Mouse (Mus musculus): ENCODE measurements at regions not wholly inside any gene's neighbourhood (a gene's known extent, or its start where the extent isn't known, plus 50 kb on each side); places are given as distances from the start of the nearest gene placed in this dataset.

DNA sequence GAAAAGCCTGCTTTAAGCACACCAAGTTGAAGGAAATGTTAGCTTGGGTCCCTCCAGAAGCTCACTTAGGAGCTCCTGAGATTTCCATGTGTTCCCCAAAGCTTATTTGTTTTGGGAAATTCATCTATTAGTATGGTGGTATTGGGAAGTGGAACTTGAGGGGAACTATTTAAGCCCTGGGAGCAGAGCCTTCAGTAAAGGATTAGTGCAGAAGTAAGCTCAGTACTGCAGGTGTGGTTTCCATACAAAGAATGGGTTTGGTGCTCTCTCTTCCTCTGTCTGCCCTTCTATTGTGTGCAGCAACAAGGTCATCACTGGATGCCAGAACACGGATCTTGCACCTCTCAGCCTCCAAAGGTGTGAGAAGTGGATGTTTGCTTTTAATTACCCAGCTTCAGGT lies 57.2 kb downstream of the Foxa2 start:
- H3K36me3 ChIP-seq (replicated peaks; ENCODE audit: low read length) = no peaks in the 10 kb centered on the region
- TF ChIP-seq FLI1 (IDR thresholded peaks at IDR 0.05; ENCODE audit: low read length) = no peak
- no peak for TF ChIP-seq GATA1 (IDR thresholded peaks at IDR 0.05; ENCODE audit: borderline replicate concordance, low read length)
- H3K9me3 ChIP-seq = no peaks in the 10 kb centered on the region
- no peaks in the 10 kb centered on the region for H3K4me1 ChIP-seq
- peaks cover 2% of the 10 kb centered on the region for H3K27me3 ChIP-seq (replicated peaks)
- H3K4me3 ChIP-seq (replicated peaks) = no peak overlapping the region

DNA sequence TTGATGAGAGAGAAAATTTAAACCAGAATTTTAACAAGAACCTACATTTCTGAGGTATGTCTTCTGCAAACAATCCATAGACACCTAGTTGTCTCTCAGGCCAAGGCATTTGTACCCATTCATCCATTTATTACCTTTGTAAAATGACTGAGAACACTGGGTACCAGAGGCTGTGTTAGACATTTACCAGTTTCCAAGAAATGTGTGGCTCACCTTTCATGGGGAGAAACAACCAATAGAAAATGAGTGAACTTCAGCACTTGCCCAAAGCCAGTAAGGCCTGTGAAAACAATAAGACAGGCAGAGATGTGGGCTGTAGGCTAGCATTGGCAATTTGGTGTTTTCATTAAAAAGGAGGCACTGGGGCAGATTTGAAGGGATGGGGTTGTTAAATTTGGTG lies 58.2 kb downstream of the Foxa2 start:
- H3K9me3 ChIP-seq = no peaks in the 10 kb centered on the region
- peaks cover 3% of the 10 kb centered on the region for H3K27me3 ChIP-seq (replicated peaks)
- H3K4me3 ChIP-seq (replicated peaks) = no peak overlapping the region
- TF ChIP-seq GATA1 (IDR thresholded peaks at IDR 0.05; ENCODE audit: borderline replicate concordance, low read length) = no peak
- TF ChIP-seq FLI1 (IDR thresholded peaks at IDR 0.05; ENCODE audit: low read length) = no peak
- no peaks in the 10 kb centered on the region for H3K36me3 ChIP-seq (replicated peaks; ENCODE audit: low read length)
- no peaks in the 10 kb centered on the region for H3K4me1 ChIP-seq

DNA sequence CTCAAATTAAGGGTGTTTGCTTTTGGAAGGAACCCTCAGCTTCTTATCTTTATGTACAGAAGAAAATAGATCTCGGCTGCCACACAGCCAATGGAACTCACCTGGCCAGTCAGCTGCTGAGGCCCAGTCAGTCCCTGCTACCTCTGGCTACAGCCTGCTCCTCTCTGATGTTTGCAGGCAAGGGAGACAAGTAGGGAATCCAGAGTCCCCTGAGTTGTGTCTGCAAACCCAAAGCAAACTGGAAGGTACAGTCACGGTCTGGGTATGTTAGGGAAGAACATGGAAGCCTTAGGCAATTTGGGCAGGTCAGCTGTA lies 61.6 kb downstream of the Foxa2 start:
- no peaks in the 10 kb centered on the region for H3K4me1 ChIP-seq
- no peak for TF ChIP-seq FLI1 (IDR thresholded peaks at IDR 0.05; ENCODE audit: low read length)
- TF ChIP-seq GATA1 (IDR thresholded peaks at IDR 0.05; ENCODE audit: borderline replicate concordance, low read length) = no peak
- H3K4me3 ChIP-seq (replicated peaks) = no peak overlapping the region
- no peaks in the 10 kb centered on the region for H3K9me3 ChIP-seq
- H3K36me3 ChIP-seq (replicated peaks; ENCODE audit: low read length) = no peaks in the 10 kb centered on the region
- peaks cover 3% of the 10 kb centered on the region for H3K27me3 ChIP-seq (replicated peaks)

DNA sequence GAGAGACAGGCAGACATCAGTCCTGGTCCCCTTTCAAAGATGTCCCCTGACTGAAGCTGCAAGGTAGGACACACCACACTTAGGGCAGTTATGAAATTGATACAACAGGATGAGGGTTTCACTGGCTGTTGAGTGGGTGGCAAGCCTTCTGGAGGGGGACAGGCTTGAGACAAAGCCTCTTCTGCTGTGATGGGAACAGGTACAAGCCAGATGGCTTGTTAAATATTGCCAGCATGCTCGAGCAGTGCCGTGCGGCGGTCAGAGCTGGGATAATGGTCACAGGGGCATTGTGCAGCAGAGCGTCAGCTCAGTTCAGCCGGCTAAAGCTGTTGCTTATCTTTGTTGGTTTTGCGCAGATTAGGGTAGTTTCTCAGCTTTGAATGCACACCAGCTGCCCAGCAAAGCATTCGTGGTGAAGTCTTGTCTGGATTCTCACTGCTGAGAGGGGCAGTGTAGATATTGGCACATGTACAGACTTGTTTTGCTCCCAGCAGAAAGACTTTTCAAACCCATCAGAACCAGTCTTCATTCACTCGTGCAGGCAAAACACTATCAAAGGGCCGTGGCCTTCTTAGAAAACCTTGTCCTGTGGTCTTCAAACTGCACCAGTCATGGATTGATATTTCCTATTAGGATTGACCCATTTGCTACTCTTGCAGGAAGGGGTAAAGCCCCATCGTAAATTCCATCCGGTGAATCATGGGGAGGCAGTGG lies 62.1 kb downstream of the Foxa2 start:
- H3K27me3 ChIP-seq (replicated peaks) = peaks cover 3% of the 10 kb centered on the region
- H3K36me3 ChIP-seq (replicated peaks; ENCODE audit: low read length) = no peaks in the 10 kb centered on the region
- no peaks in the 10 kb centered on the region for H3K9me3 ChIP-seq
- TF ChIP-seq GATA1 (IDR thresholded peaks at IDR 0.05; ENCODE audit: borderline replicate concordance, low read length) (no peak), FLI1 (IDR thresholded peaks at IDR 0.05; ENCODE audit: low read length) (no peak)
- no peak overlapping the region for H3K4me3 ChIP-seq (replicated peaks)
- no peaks in the 10 kb centered on the region for H3K4me1 ChIP-seq

DNA sequence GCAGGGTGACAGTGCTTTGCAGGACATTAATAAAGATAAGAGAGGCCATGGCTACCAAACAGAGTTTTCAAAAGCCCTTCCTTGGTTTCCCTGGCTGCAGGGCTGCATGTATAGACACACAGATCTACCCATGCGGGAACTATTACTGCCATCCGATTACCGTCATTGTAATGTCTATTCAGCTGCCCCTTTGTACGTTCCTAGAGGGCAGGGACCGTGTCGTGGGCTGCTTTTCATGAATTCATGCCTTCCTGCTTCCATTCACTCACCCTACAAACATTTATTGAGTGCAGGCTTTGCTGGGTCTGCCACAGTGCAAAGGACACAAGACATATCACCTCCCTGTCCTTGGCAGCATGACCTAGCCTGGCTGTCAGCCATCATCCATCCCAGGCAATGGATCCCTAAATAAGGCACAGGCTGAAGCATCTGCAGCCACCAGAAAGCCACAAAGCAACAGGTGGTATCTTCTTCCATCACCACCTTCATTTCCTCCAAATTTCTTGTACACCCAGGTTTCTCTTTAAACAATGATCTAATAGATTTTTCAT lies 65.8 kb downstream of the Foxa2 start:
- no peaks in the 10 kb centered on the region for H3K36me3 ChIP-seq (replicated peaks; ENCODE audit: low read length)
- H3K27me3 ChIP-seq (replicated peaks) = peaks cover 3% of the 10 kb centered on the region
- no peak overlapping the region for H3K4me3 ChIP-seq (replicated peaks)
- no peaks in the 10 kb centered on the region for H3K4me1 ChIP-seq
- H3K9me3 ChIP-seq = no peaks in the 10 kb centered on the region
- no peak for TF ChIP-seq GATA1 (IDR thresholded peaks at IDR 0.05; ENCODE audit: borderline replicate concordance, low read length)
- no peak for TF ChIP-seq FLI1 (IDR thresholded peaks at IDR 0.05; ENCODE audit: low read length)

DNA sequence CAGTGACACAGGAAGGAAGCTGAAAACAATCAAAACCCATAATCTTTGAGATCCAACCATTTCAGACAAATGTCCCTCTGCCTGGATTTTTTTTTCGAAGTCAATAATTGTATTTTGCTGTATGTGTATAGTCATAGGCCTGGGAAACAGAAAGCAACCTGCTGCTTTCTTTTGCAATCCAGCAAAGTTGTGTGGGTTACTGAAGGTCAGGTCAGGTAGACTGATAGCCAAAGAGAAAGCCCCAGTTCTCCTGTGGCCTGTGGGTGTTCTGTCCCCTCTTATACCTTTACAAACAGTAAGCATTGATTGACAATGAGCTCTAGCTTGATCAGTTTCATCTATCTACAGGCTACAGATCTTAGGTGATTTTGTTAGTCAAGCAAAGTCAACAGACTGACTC lies 66.4 kb downstream of the Foxa2 start:
- H3K4me3 ChIP-seq (replicated peaks) = no peak overlapping the region
- no peaks in the 10 kb centered on the region for H3K36me3 ChIP-seq (replicated peaks; ENCODE audit: low read length)
- TF ChIP-seq FLI1 (IDR thresholded peaks at IDR 0.05; ENCODE audit: low read length) = no peak
- TF ChIP-seq GATA1 (IDR thresholded peaks at IDR 0.05; ENCODE audit: borderline replicate concordance, low read length) = no peak
- H3K4me1 ChIP-seq = no peaks in the 10 kb centered on the region
- no peaks in the 10 kb centered on the region for H3K9me3 ChIP-seq
- peaks cover 3% of the 10 kb centered on the region for H3K27me3 ChIP-seq (replicated peaks)

DNA sequence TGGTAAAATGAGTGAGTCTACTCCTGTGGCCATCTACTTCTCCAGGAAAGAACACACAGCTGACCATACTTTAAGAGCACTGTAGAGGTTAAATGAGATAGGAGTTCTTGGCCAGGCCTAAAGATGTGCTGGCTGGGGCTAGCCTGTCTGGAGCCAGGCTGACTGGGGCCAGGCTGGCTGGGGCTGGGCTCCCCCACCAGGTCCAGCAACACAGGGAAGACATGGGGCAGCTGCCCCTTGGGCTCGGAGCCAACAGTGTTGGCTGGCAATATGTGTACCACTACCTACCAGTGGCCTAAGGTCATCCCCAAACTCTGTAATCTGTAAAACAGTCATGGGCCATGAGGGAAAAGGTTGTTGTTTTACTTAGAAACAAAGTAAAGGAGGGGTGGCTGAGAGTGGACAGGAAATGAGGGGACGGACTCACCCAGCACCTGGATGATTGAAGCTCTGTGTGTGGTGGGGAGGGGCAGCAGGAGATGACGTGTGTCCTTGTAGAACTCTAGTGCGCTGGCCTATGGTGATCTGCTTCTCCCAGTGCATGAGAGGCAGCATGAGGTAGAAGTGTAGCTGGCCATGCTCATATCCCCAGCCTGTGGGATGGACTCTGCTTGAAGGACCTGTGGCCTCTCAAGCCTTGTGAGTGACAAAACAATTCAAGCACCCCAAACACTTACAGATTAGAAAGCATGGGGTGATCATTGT lies 67.0 kb downstream of the Foxa2 start:
- TF ChIP-seq FLI1 (IDR thresholded peaks at IDR 0.05; ENCODE audit: low read length) = no peak
- no peak for TF ChIP-seq GATA1 (IDR thresholded peaks at IDR 0.05; ENCODE audit: borderline replicate concordance, low read length)
- peaks cover 3% of the 10 kb centered on the region for H3K27me3 ChIP-seq (replicated peaks)
- no peak overlapping the region for H3K4me3 ChIP-seq (replicated peaks)
- H3K9me3 ChIP-seq = no peaks in the 10 kb centered on the region
- no peaks in the 10 kb centered on the region for H3K36me3 ChIP-seq (replicated peaks; ENCODE audit: low read length)
- H3K4me1 ChIP-seq = no peaks in the 10 kb centered on the region

DNA sequence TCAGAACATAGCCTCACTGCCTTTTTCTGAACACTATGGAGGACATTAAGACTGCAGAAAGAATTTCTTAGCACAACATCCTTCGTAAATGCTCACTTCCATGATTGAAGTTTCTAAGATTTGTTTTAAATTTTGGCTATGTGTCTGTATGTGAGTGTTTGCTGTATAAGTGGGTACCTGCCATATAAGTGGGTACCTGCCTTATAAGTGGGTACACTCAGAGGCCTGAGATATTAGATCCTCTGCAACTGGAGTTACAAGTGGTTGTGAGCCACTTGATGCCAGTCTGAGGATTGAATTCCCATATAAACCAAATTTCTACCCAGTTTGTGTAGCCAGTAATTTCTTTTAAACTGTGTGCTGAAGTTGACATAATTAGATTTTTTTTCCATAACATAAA lies 67.8 kb downstream of the Foxa2 start:
- Histone ChIP-seq H3K36me3 (replicated peaks; ENCODE audit: low read length) (no peaks in the 10 kb centered on the region), H3K27me3 (replicated peaks) (no peaks in the 10 kb centered on the region), H3K9me3 (no peaks in the 10 kb centered on the region), H3K4me1 (no peaks in the 10 kb centered on the region), H3K4me3 (replicated peaks) (no peak overlapping the region)
- TF ChIP-seq GATA1 (IDR thresholded peaks at IDR 0.05; ENCODE audit: borderline replicate concordance, low read length) (no peak), FLI1 (IDR thresholded peaks at IDR 0.05; ENCODE audit: low read length) (no peak)

DNA sequence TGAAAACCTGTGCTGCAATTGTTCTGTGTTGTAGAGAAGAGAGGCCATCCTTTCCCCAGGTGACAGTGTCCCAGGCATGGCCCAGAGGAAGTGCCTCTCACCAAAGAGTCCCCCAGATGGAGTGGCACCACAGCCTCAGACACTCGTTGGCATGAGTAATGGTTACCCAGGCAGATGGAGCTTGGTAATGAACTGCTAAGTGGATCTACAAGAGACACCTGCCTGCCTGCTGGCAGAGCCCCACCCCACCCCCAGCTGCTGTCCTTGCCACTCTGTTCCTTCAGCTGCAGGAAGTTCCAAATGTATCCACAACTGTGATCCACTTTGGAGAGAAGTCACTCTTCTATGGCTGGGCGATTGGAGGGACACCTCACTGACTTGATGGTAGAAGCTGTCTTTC lies 72.0 kb downstream of the Foxa2 start:
- Histone ChIP-seq H3K4me3 (replicated peaks) (no peak overlapping the region), H3K27me3 (replicated peaks) (no peaks in the 10 kb centered on the region), H3K36me3 (replicated peaks; ENCODE audit: low read length) (no peaks in the 10 kb centered on the region), H3K9me3 (no peaks in the 10 kb centered on the region), H3K4me1 (no peaks in the 10 kb centered on the region)
- TF ChIP-seq FLI1 (IDR thresholded peaks at IDR 0.05; ENCODE audit: low read length) (no peak), GATA1 (IDR thresholded peaks at IDR 0.05; ENCODE audit: borderline replicate concordance, low read length) (no peak)

DNA sequence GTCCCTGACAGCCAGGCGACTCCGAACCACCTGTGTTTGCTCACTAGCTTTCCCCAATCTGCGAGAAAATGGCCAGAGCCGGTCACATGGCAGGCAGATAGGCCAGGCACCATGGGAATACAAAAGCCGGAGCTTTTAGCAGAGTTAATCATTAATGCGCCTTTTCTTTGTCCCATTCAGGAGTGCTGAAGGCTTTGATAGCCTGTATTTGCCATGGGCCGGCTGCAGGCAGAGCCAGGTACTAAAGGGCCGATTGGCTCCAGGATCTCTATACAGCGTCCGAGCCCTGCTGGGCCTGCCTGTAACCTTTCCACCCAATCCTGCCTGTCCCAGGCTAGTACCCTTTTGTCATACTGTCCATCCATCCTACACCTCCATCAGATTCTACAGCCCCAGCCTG lies 78.1 kb downstream of the Foxa2 start:
- Histone ChIP-seq H3K4me1 (no peaks in the 10 kb centered on the region), H3K36me3 (replicated peaks; ENCODE audit: low read length) (no peaks in the 10 kb centered on the region)
- TF ChIP-seq GATA1 (IDR thresholded peaks at IDR 0.05; ENCODE audit: borderline replicate concordance, low read length) (no peak), FLI1 (IDR thresholded peaks at IDR 0.05; ENCODE audit: low read length) (no peak)

More for the DNA sequence above, 78.1 kb downstream of the Foxa2 start:
- Histone ChIP-seq H3K9me3 (no peaks in the 10 kb centered on the region), H3K27me3 (replicated peaks) (no peaks in the 10 kb centered on the region), H3K4me3 (replicated peaks) (no peak overlapping the region)
